ENCODE assay signal across 9 mouse cellular contexts in the genomic region with DNA sequence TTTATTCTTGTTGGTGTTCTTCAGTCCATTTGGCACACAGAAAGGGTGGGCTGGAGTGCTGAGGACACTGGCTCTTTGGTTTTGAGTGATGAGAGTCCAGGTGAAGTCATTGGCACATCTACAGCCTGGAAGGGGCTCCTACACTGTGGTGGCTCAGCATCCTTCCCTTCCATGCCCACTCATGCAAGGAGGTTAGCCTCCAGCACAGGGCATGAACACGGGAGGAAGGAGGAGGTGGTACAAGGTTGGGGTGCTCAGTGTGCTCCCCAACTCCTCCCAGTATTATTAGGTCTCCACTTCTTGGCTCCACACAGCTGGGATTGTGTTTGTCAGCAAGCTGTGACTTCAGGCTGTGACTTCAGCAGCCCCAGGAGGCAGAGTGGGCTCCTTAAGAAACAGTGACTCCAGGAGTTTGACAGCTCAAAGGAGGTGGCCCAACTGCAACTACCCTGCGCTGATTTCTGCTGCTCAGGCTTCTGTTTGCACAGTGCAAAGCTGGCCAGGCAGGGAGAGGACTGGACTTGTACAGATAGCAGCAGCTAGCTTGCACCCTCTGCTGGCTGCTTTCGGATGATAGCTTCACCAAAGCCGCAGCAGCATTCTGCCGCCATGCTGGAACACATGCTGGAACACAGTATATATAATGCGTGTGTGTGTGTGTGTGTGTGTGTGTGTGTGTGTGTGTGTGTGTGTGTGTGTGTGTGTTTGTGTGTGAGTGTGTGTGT. TPM values are rescaled to one million over a fixed set of nuclear protein-coding genes. Genes with fewer than 3 reads are reported as not detected.
A peak's percentile ranks its signal among the peaks of the same experiment; 100 is the strongest.
DNase-seq lines count a peak whose midpoint lies in the region; ATAC-seq and TF ChIP-seq lines count a peak whose summit lies in the region.
"Had no signal": no experiment of that assay in that cellular context is flagged by ENCODE, and none has a peak within 500 bp of the region (broad histone marks: within the 10 kb centered on the region; RNA-seq: fewer than 3 reads in every experiment).

No protein-coding gene starts in this region.

- TF ChIP-seq CTCF in intestine, postnatal 0 days (IDR thresholded peaks at IDR 0.05; ENCODE audit: low read depth), result peak; percentile 97

- no peak overlapping the region for H3K27ac ChIP-seq in embryonic facial prominence, embryonic 10.5 days (replicated peaks)
- H3K27ac ChIP-seq in intestine, postnatal 0 days (ENCODE audit: low read depth, low read length), result no peak overlapping the region
- H3K27ac ChIP-seq in limb, embryonic 10.5 days, result no peak overlapping the region
- no peak overlapping the region for H3K27ac ChIP-seq in midbrain, embryonic 12.5 days (replicated peaks)
- no peak overlapping the region for H3K27ac ChIP-seq in stomach, embryonic 15.5 days

- WGBS in embryonic facial prominence, embryonic 10.5 days, result 14% methylated on average over 6 of the region's 6 CpGs
- WGBS in intestine, postnatal 0 days, result 7% methylated on average over 6 of the region's 6 CpGs
- 20% methylated on average over 6 of the region's 6 CpGs for WGBS in limb, embryonic 10.5 days
- 14% methylated on average over 6 of the region's 6 CpGs for WGBS in midbrain, embryonic 12.5 days
- WGBS in stomach, embryonic 15.5 days, result 5% methylated on average over 6 of the region's 6 CpGs

- no peaks in the 10 kb centered on the region for H3K9me3 ChIP-seq in embryonic facial prominence, embryonic 10.5 days
- H3K9me3 ChIP-seq in intestine, postnatal 0 days (ENCODE audit: control insufficient read depth), result no peaks in the 10 kb centered on the region
- no peaks in the 10 kb centered on the region for H3K9me3 ChIP-seq in limb, embryonic 10.5 days (replicated peaks)
- H3K9me3 ChIP-seq in midbrain, embryonic 12.5 days, result no peaks in the 10 kb centered on the region
- H3K9me3 ChIP-seq in stomach, embryonic 15.5 days, result no peaks in the 10 kb centered on the region

- DNase-seq in ovary, adult 18-20 months (ENCODE audit: low spot score), result peak; percentile 63
- DNase-seq in ovary, postnatal 10 days (ENCODE audit: low spot score), result no peak
- peak; percentile 87 for DNase-seq in embryonic facial prominence, embryonic 10.5 days (ENCODE audit: low spot score)
- DNase-seq in limb, embryonic 10.5 days (ENCODE audit: low spot score), result peak; percentile 88

- peak; percentile 73 for ATAC-seq in granulocyte monocyte progenitor cell, adult 5-6 weeks (replicated peaks; ENCODE audit: poor library complexity, severe bottlenecking)
- ATAC-seq in intestine, postnatal 0 days, result peak; percentile 59
- peak; percentile 77 for ATAC-seq in midbrain, embryonic 12.5 days (ENCODE audit: low FRiP score, low read depth)
- peak; percentile 81 for ATAC-seq in stomach, embryonic 15.5 days (ENCODE audit: insufficient read depth, low FRiP score, low read depth)

- H3K27me3 ChIP-seq in embryonic facial prominence, embryonic 10.5 days (replicated peaks; ENCODE audit: low read depth, poor library complexity, severe bottlenecking), result peaks cover 10% of the 10 kb centered on the region
- H3K27me3 ChIP-seq in intestine, postnatal 0 days (replicated peaks; ENCODE audit: control insufficient read depth, insufficient read depth, low read length), result no peaks in the 10 kb centered on the region
- peaks cover 12% of the 10 kb centered on the region; the same call in 1 of the 2 replicates for H3K27me3 ChIP-seq in limb, embryonic 10.5 days (ENCODE audit: low read depth, poor library complexity, severe bottlenecking)
- H3K27me3 ChIP-seq in midbrain, embryonic 12.5 days, result peaks cover 10% of the 10 kb centered on the region; the same call in 1 of the 2 replicates
- no peaks in the 10 kb centered on the region for H3K27me3 ChIP-seq in stomach, embryonic 15.5 days (replicated peaks)

- no peak overlapping the region for H3K4me2 ChIP-seq in intestine, postnatal 0 days (replicated peaks; ENCODE audit: low read depth)
- no peak overlapping the region for H3K4me2 ChIP-seq in midbrain, embryonic 12.5 days (replicated peaks)
- no peak overlapping the region for H3K4me2 ChIP-seq in stomach, embryonic 15.5 days

- H3K36me3 ChIP-seq in embryonic facial prominence, embryonic 10.5 days (replicated peaks), result no peaks in the 10 kb centered on the region
- H3K36me3 ChIP-seq in intestine, postnatal 0 days (ENCODE audit: control insufficient read depth, insufficient read depth), result no peaks in the 10 kb centered on the region
- no peaks in the 10 kb centered on the region for H3K36me3 ChIP-seq in limb, embryonic 10.5 days
- no peaks in the 10 kb centered on the region for H3K36me3 ChIP-seq in midbrain, embryonic 12.5 days
- H3K36me3 ChIP-seq in stomach, embryonic 15.5 days, result no peaks in the 10 kb centered on the region
- H3K36me3 ChIP-seq: G1E had no signal

- peaks cover 31% of the 10 kb centered on the region for H3K4me1 ChIP-seq in embryonic facial prominence, embryonic 10.5 days
- peaks cover 4% of the 10 kb centered on the region; the same call in 1 of the 2 replicates for H3K4me1 ChIP-seq in intestine, postnatal 0 days (replicated peaks; ENCODE audit: control insufficient read depth, insufficient read depth, low read length)
- H3K4me1 ChIP-seq in limb, embryonic 10.5 days, result peaks cover 27% of the 10 kb centered on the region
- H3K4me1 ChIP-seq in midbrain, embryonic 12.5 days, result peaks cover 3% of the 10 kb centered on the region; the same call in 1 of the 2 replicates
- peaks cover 20% of the 10 kb centered on the region for H3K4me1 ChIP-seq in stomach, embryonic 15.5 days

- no peak overlapping the region for H3K9ac ChIP-seq in intestine, postnatal 0 days (ENCODE audit: low read depth, low read length)
- H3K9ac ChIP-seq in midbrain, embryonic 12.5 days (replicated peaks), result no peak overlapping the region
- H3K9ac ChIP-seq in stomach, embryonic 15.5 days, result no peak overlapping the region

- no peak overlapping the region for H3K4me3 ChIP-seq in embryonic facial prominence, embryonic 10.5 days
- no peak overlapping the region for H3K4me3 ChIP-seq in intestine, postnatal 0 days (ENCODE audit: low read depth, low read length)
- H3K4me3 ChIP-seq in limb, embryonic 10.5 days, result no peak overlapping the region
- no peak overlapping the region for H3K4me3 ChIP-seq in midbrain, embryonic 12.5 days
- H3K4me3 ChIP-seq in stomach, embryonic 15.5 days (replicated peaks), result no peak overlapping the region

RNA-seq across cellular contexts. Expression of gene Rab4a, which starts 22.1 kb away (rescaled TPM):
- 56.8 and 58.0 TPM in 2 replicates for polyA plus RNA-seq in embryonic facial prominence, embryonic 10.5 days (2016; fragmentation: Nextera tagmentation; extraction: Ambion mirVana)
- total RNA-seq in granulocyte monocyte progenitor cell, adult 5-6 weeks (2014; fragmentation: Nextera tagmentation), result 6.2 TPM in 1 of 2 replicates, not detected in the other
- 0.21 and 0.43 TPM in 2 replicates for total RNA-seq in granulocyte monocyte progenitor cell, adult 5-6 weeks (2017)
- 104 TPM in 2 replicates for polyA plus RNA-seq in intestine, postnatal 0 days (2015; fragmentation: Nextera tagmentation; extraction: Ambion mirVana)
- polyA plus RNA-seq in limb, embryonic 10.5 days (2016; fragmentation: Nextera tagmentation; extraction: Ambion mirVana), result 58.2 and 61.8 TPM in 2 replicates
- 55.3 and 57.8 TPM in 2 replicates for polyA plus RNA-seq in midbrain, embryonic 12.5 days (2016; fragmentation: Nextera tagmentation; extraction: Ambion mirVana)
- polyA plus RNA-seq in stomach, embryonic 15.5 days (2015; fragmentation: Nextera tagmentation; extraction: Ambion mirVana), result 46.7 and 49.1 TPM in 2 replicates
